Mouse (Mus musculus) mature B cell (primary cell): ENCODE data around the gene Fkbp1a.

Experiments used
- in situ Hi-C: fragments of 300-500 bp; cut with MboI; formaldehyde crosslinking; loops from 2 replicates; pipeline ENCODE4 v1.14.3; 2019

Gene Fkbp1a

GRCm38 (mm10) chr2:151546571-151546970, 4.3 kb downstream of the Fkbp1a start:
- in situ Hi-C loops = no loop called here

- in situ Hi-C loops = no loop called here
These were observed 7.4 kb downstream of the Fkbp1a start for GRCm38 (mm10) chr2:151549615-151550121.

- in situ Hi-C loops = no loop called here
These were observed 20.9 kb downstream of the Fkbp1a start for GRCm38 (mm10) chr2:151562930-151563921.

- in situ Hi-C loops = no loop called here
These were observed 21.7 kb downstream of the Fkbp1a start for GRCm38 (mm10) chr2:151564006-151564405.

- in situ Hi-C loops = no loop called here
These were observed 22.7 kb downstream of the Fkbp1a start for GRCm38 (mm10) chr2:151564986-151565385.

GRCm38 (mm10) chr2:151566856-151567255, 24.6 kb downstream of the Fkbp1a start:
- in situ Hi-C loops = no loop called here

GRCm38 (mm10) chr2:151569452-151569851, 27.2 kb downstream of the Fkbp1a start:
- in situ Hi-C loops = no loop called here

- in situ Hi-C loops = no loop called here
These were observed 29.8 kb downstream of the Fkbp1a start, which contains the start of gene Sdcbp2 for GRCm38 (mm10) chr2:151571873-151572700. Gene Sdcbp2 (plus strand): TSS chr2:151572622.

GRCm38 (mm10) chr2:151573667-151574066, 31.4 kb downstream of the Fkbp1a start:
- in situ Hi-C loops = no loop called here

GRCm38 (mm10) chr2:151574607-151575006, 32.3 kb downstream of the Fkbp1a start:
- in situ Hi-C loops = no loop called here

GRCm38 (mm10) chr2:151575119-151575698, 32.9 kb downstream of the Fkbp1a start:
- in situ Hi-C loops = no loop called here

- in situ Hi-C loops = no loop called here
These were observed 33.6 kb downstream of the Fkbp1a start for GRCm38 (mm10) chr2:151575699-151576389.

- in situ Hi-C loops = no loop called here
These were observed 36.9 kb downstream of the Fkbp1a start for GRCm38 (mm10) chr2:151579183-151579582.

GRCm38 (mm10) chr2:151580945-151581344, 38.7 kb downstream of the Fkbp1a start:
- in situ Hi-C loops = no loop called here

GRCm38 (mm10) chr2:151585934-151586333, 43.7 kb downstream of the Fkbp1a start:
- in situ Hi-C loops = no loop called here

GRCm38 (mm10) chr2:151586807-151587206, 44.5 kb downstream of the Fkbp1a start:
- in situ Hi-C loops = no loop called here

GRCm38 (mm10) chr2:151587306-151587705, 45.0 kb downstream of the Fkbp1a start:
- in situ Hi-C loops = no loop called here

GRCm38 (mm10) chr2:151598068-151598467, 55.8 kb downstream of the Fkbp1a start:
- in situ Hi-C loops = no loop called here

- in situ Hi-C loops = no loop called here
These were observed 59.8 kb downstream of the Fkbp1a start for GRCm38 (mm10) chr2:151602106-151602505.

GRCm38 (mm10) chr2:151603630-151604029, 61.3 kb downstream of the Fkbp1a start:
- in situ Hi-C loops = no loop called here

- in situ Hi-C loops = no loop called here
These were observed 63.2 kb downstream of the Fkbp1a start for GRCm38 (mm10) chr2:151605437-151605987.
